Mouse (Mus musculus): Measurements from ENCODE around the gene Jkamp. TPM values are rescaled to one million over a fixed set of nuclear protein-coding genes. Genes with fewer than 3 reads are reported as not detected.

The Jkamp gene
- polyA plus RNA-seq, 1 experiment: 17.9 TPM

GRCm38 (mm10) chr12:72078248-72078647 lies 7.1 kb upstream of the Jkamp start:
- TF ChIP-seq CTCF (IDR thresholded peaks at IDR 0.05; ENCODE audit: control insufficient read depth, insufficient read depth, insufficient replicate concordance, low read depth, low read length) (no peak), POLR2A (IDR thresholded peaks at IDR 0.05; ENCODE audit: control insufficient read depth, low read depth, low read length) (no peak)
- Histone ChIP-seq H3K27ac (ENCODE audit: control insufficient read depth, insufficient read depth, low read depth, low read length) (no peak overlapping the region), H3K27me3 (ENCODE audit: control insufficient read depth, insufficient read depth, low read length) (no peaks in the 10 kb centered on the region), H3K4me3 (ENCODE audit: control insufficient read depth, low read depth, low read length) (no peak overlapping the region), H3K36me3 (ENCODE audit: control insufficient read depth, insufficient read depth, low read length) (no peaks in the 10 kb centered on the region), H3K4me1 (ENCODE audit: control insufficient read depth, insufficient read depth, low read length) (peaks cover 3% of the 10 kb centered on the region; the same call in 1 of the 2 replicates)

GRCm38 (mm10) chr12:72081961-72082360 lies 3.4 kb upstream of the Jkamp start:
- Histone ChIP-seq H3K27ac (ENCODE audit: control insufficient read depth, insufficient read depth, low read depth, low read length) (no peak overlapping the region), H3K36me3 (ENCODE audit: control insufficient read depth, insufficient read depth, low read length) (no peaks in the 10 kb centered on the region), H3K4me3 (ENCODE audit: control insufficient read depth, low read depth, low read length) (no peak overlapping the region), H3K27me3 (ENCODE audit: control insufficient read depth, insufficient read depth, low read length) (no peaks in the 10 kb centered on the region), H3K4me1 (ENCODE audit: control insufficient read depth, insufficient read depth, low read length) (peaks cover 8% of the 10 kb centered on the region)
- no peak for TF ChIP-seq CTCF (IDR thresholded peaks at IDR 0.05; ENCODE audit: control insufficient read depth, insufficient read depth, insufficient replicate concordance, low read depth, low read length)
- no peak for TF ChIP-seq POLR2A (IDR thresholded peaks at IDR 0.05; ENCODE audit: control insufficient read depth, low read depth, low read length)

- H3K4me3 ChIP-seq (ENCODE audit: control insufficient read depth, low read depth, low read length): no peak overlapping the region
- peaks cover 8% of the 10 kb centered on the region for H3K4me1 ChIP-seq (ENCODE audit: control insufficient read depth, insufficient read depth, low read length)
- no peak for TF ChIP-seq POLR2A (IDR thresholded peaks at IDR 0.05; ENCODE audit: control insufficient read depth, low read depth, low read length)
- TF ChIP-seq CTCF (IDR thresholded peaks at IDR 0.05; ENCODE audit: control insufficient read depth, insufficient read depth, insufficient replicate concordance, low read depth, low read length): no peak
- H3K27ac ChIP-seq (ENCODE audit: control insufficient read depth, insufficient read depth, low read depth, low read length): no peak overlapping the region
- no peaks in the 10 kb centered on the region for H3K27me3 ChIP-seq (ENCODE audit: control insufficient read depth, insufficient read depth, low read length)
- H3K36me3 ChIP-seq (ENCODE audit: control insufficient read depth, insufficient read depth, low read length): no peaks in the 10 kb centered on the region
These were observed 3.0 kb upstream of the Jkamp start for GRCm38 (mm10) chr12:72082370-72082769.

GRCm38 (mm10) chr12:72083265-72083664 lies 2.1 kb upstream of the Jkamp start:
- no peak for TF ChIP-seq POLR2A (IDR thresholded peaks at IDR 0.05; ENCODE audit: control insufficient read depth, low read depth, low read length)
- TF ChIP-seq CTCF (IDR thresholded peaks at IDR 0.05; ENCODE audit: control insufficient read depth, insufficient read depth, insufficient replicate concordance, low read depth, low read length): no peak
- Histone ChIP-seq H3K36me3 (ENCODE audit: control insufficient read depth, insufficient read depth, low read length) (no peaks in the 10 kb centered on the region), H3K27ac (ENCODE audit: control insufficient read depth, insufficient read depth, low read depth, low read length) (no peak overlapping the region), H3K27me3 (ENCODE audit: control insufficient read depth, insufficient read depth, low read length) (no peaks in the 10 kb centered on the region), H3K4me1 (ENCODE audit: control insufficient read depth, insufficient read depth, low read length) (peaks cover 8% of the 10 kb centered on the region), H3K4me3 (ENCODE audit: control insufficient read depth, low read depth, low read length) (no peak overlapping the region)

- Histone ChIP-seq H3K4me3 (ENCODE audit: control insufficient read depth, low read depth, low read length) (peak overlapping the region; percentile 87), H3K27ac (ENCODE audit: control insufficient read depth, insufficient read depth, low read depth, low read length) (no peak overlapping the region; the same call in 1 of the 2 replicates), H3K4me1 (ENCODE audit: control insufficient read depth, insufficient read depth, low read length) (peaks cover 8% of the 10 kb centered on the region), H3K27me3 (ENCODE audit: control insufficient read depth, insufficient read depth, low read length) (no peaks in the 10 kb centered on the region), H3K36me3 (ENCODE audit: control insufficient read depth, insufficient read depth, low read length) (no peaks in the 10 kb centered on the region)
- TF ChIP-seq POLR2A (IDR thresholded peaks at IDR 0.05; ENCODE audit: control insufficient read depth, low read depth, low read length): no peak
These were observed 947 bp upstream of the Jkamp start for GRCm38 (mm10) chr12:72084261-72085023.

GRCm38 (mm10) chr12:72085024-72085328 lies 413 bp upstream of the Jkamp start:
- Histone ChIP-seq H3K27me3 (ENCODE audit: control insufficient read depth, insufficient read depth, low read length) (no peaks in the 10 kb centered on the region), H3K4me3 (ENCODE audit: control insufficient read depth, low read depth, low read length) (peak overlapping the region; percentile 87)
- no peak for TF ChIP-seq CTCF (IDR thresholded peaks at IDR 0.05; ENCODE audit: control insufficient read depth, insufficient read depth, insufficient replicate concordance, low read depth, low read length)
- TF ChIP-seq POLR2A (IDR thresholded peaks at IDR 0.05; ENCODE audit: control insufficient read depth, low read depth, low read length): no peak; the same call in 1 of the 2 replicates

GRCm38 (mm10) chr12:72086166-72086825 lies 907 bp downstream of the Jkamp start:
- Histone ChIP-seq H3K4me3 (ENCODE audit: control insufficient read depth, low read depth, low read length) (peak overlapping the region; percentile 87), H3K27ac (ENCODE audit: control insufficient read depth, insufficient read depth, low read depth, low read length) (peak overlapping the region; percentile 54; the same call in 1 of the 2 replicates), H3K27me3 (ENCODE audit: control insufficient read depth, insufficient read depth, low read length) (no peaks in the 10 kb centered on the region), H3K4me1 (ENCODE audit: control insufficient read depth, insufficient read depth, low read length) (peaks cover 8% of the 10 kb centered on the region), H3K36me3 (ENCODE audit: control insufficient read depth, insufficient read depth, low read length) (no peaks in the 10 kb centered on the region)
- TF ChIP-seq POLR2A (IDR thresholded peaks at IDR 0.05; ENCODE audit: control insufficient read depth, low read depth, low read length) (no peak), CTCF (IDR thresholded peaks at IDR 0.05; ENCODE audit: control insufficient read depth, insufficient read depth, insufficient replicate concordance, low read depth, low read length) (no peak)

More at GRCm38 (mm10) chr12:72085024-72085328, 413 bp upstream of the Jkamp start:
- no peaks in the 10 kb centered on the region for H3K36me3 ChIP-seq (ENCODE audit: control insufficient read depth, insufficient read depth, low read length)
- peak overlapping the region; percentile 25 for H3K27ac ChIP-seq (ENCODE audit: control insufficient read depth, insufficient read depth, low read depth, low read length)
- H3K4me1 ChIP-seq (ENCODE audit: control insufficient read depth, insufficient read depth, low read length): peaks cover 8% of the 10 kb centered on the region

Measured in testis, adult 2 months (tissue).